ENCODE assay signal across 25 mouse cellular contexts in the genomic region with DNA sequence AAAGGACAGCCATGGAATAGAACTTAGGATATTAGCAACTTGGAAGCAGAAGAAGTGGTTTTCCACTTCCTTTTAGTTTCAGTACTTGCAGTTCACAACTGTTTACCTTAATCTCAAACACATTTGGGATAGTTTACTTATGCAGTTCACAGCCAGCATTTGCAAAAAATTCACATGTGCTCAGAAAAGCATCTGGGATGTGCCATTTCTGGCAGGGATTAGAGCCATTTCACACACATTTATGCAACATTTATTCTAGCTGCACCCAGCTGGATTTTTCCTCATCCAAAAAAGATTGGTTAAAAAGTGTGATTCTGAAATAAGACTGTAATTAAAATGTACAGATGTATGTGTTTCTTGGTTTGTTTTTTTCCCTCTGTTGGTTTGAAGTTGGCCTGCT. TPM values are rescaled to one million over a fixed set of nuclear protein-coding genes. Genes with fewer than 3 reads are reported as not detected.
"Had no signal": no experiment of that assay in that cellular context is flagged by ENCODE, and none has a peak within 500 bp of the region (broad histone marks: within the 10 kb centered on the region; RNA-seq: fewer than 3 reads in every experiment).

No protein-coding gene starts in this region.

- H3K4me3 ChIP-seq: lung, embryonic 15.5 days; megakaryocyte, embryonic 14.5 days; midbrain, embryonic 13.5 days; midbrain, embryonic 15.5 days; neural tube, embryonic 12.5 days; stomach, embryonic 15.5 days had no signal

- H3K27me3 ChIP-seq: lung, embryonic 15.5 days; megakaryocyte, embryonic 14.5 days; midbrain, embryonic 13.5 days; midbrain, embryonic 15.5 days; neural tube, embryonic 12.5 days; stomach, embryonic 15.5 days had no signal

- H3K4me2 ChIP-seq: lung, embryonic 15.5 days; midbrain, embryonic 11.5 days; midbrain, embryonic 13.5 days; midbrain, embryonic 15.5 days; neural tube, embryonic 12.5 days; stomach, embryonic 15.5 days had no signal

- H3K27ac ChIP-seq: lung, embryonic 15.5 days; macrophage; midbrain, embryonic 13.5 days; midbrain, embryonic 15.5 days; neural tube, embryonic 12.5 days; stomach, postnatal 0 days had no signal

- H3K9ac ChIP-seq: lung, embryonic 15.5 days; midbrain, embryonic 13.5 days; midbrain, embryonic 15.5 days; neural tube, embryonic 12.5 days; stomach, embryonic 15.5 days had no signal

- ATAC-seq: lung, postnatal 0 days; midbrain, embryonic 13.5 days; midbrain, embryonic 15.5 days had no signal

- H3K9me3 ChIP-seq: lung, embryonic 15.5 days; megakaryocyte, embryonic 14.5 days; midbrain, embryonic 13.5 days; midbrain, embryonic 15.5 days; neural tube, embryonic 12.5 days; stomach, embryonic 15.5 days had no signal

- DNase-seq: lung, adult 2 months; lung, postnatal 14 days; lung, postnatal 36 days; right cerebral cortex, postnatal 14 days; thymus, adult 18-20 months; thymus, postnatal 14 days; thymus, postnatal 36 days had no signal

- H3K4me1 ChIP-seq: lung, embryonic 15.5 days; midbrain, embryonic 13.5 days; midbrain, embryonic 15.5 days; neural tube, embryonic 12.5 days; stomach, embryonic 15.5 days had no signal

RNA-seq across cellular contexts. Expression of a gene that starts 30.1 kb away (rescaled TPM):
- total RNA-seq: megakaryocyte progenitor cell, adult 5-6 weeks; midbrain, postnatal 0 days; monocyte, adult 5-6 weeks; neutrophil, adult 5-6 weeks had no signal
- polyA plus RNA-seq: liver, embryonic 16.5 days; lung, adult 2 months; lung, embryonic 15.5 days; lung, postnatal 0 days; macrophage; midbrain, embryonic 13.5 days; midbrain, embryonic 15.5 days; midbrain, postnatal 0 days; neural tube, embryonic 14.5 days; thymus, postnatal 0 days; urinary bladder, adult 2 months had no signal
